ENCODE assay signal across 18 mouse cellular contexts in the genomic region with DNA sequence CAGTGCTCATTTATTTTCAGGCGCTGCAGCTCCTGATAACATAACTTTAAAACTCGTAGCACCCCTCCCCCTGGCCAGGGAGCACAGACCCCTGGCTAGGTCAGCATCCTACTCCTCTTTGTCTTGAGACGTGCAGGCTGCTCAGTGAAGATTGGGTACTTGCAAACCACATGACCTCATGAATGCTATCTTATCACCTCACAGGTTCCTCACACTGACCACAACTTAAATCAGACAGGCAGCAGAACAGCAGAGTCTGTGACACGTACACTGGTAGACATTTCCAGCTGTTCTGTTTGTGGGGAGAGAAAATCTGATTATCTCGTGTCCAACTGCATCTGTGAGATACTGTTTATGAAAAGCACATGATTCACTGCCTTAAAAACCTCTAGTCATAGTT. TPM values are rescaled to one million over a fixed set of nuclear protein-coding genes. Genes with fewer than 3 reads are reported as not detected.
DNase-seq lines count a peak whose midpoint lies in the region; ATAC-seq and TF ChIP-seq lines count a peak whose summit lies in the region.
"Had no signal": no experiment of that assay in that cellular context is flagged by ENCODE, and none has a peak within 500 bp of the region (broad histone marks: within the 10 kb centered on the region; RNA-seq: fewer than 3 reads in every experiment).

No protein-coding gene starts in this region.

- H3K4me1 ChIP-seq in stomach, embryonic 14.5 days (ENCODE audit: control insufficient read depth, insufficient read depth, low read length), result no peaks in the 10 kb centered on the region
- no peaks in the 10 kb centered on the region for H3K4me1 ChIP-seq in stomach, postnatal 0 days (replicated peaks; ENCODE audit: control insufficient read depth, insufficient read depth)
- peaks cover 11% of the 10 kb centered on the region for H3K4me1 ChIP-seq in liver, embryonic 15.5 days (replicated peaks)
- H3K4me1 ChIP-seq: forebrain, embryonic 13.5 days; hindbrain, embryonic 13.5 days; neural tube, embryonic 12.5 days had no signal

- H3K27ac ChIP-seq in stomach, embryonic 14.5 days (ENCODE audit: low read length), result no peak overlapping the region
- H3K27ac ChIP-seq in stomach, postnatal 0 days (replicated peaks), result no peak overlapping the region
- no peak overlapping the region for H3K27ac ChIP-seq in liver, embryonic 15.5 days (replicated peaks)
- H3K27ac ChIP-seq: forebrain, embryonic 13.5 days; hindbrain, embryonic 13.5 days; kidney, postnatal 0 days; left cerebral cortex, adult 2 months; neural tube, embryonic 12.5 days had no signal

- DNase-seq in stomach, postnatal 0 days (ENCODE audit: low spot score), result no peak
- DNase-seq in ovary, postnatal 10 days (ENCODE audit: low spot score), result no peak
- no peak for DNase-seq in ovary, adult 18-20 months (ENCODE audit: low spot score)
- DNase-seq in testis, postnatal 10 days (ENCODE audit: low spot score), result no peak
- DNase-seq in kidney, adult 9 months, result no peak
- DNase-seq: gastrocnemius, postnatal 14 days; lung, adult 2 months had no signal

- H3K36me3 ChIP-seq in stomach, embryonic 14.5 days (ENCODE audit: control insufficient read depth, insufficient read depth, low read length), result no peaks in the 10 kb centered on the region
- no peaks in the 10 kb centered on the region for H3K36me3 ChIP-seq in stomach, postnatal 0 days (ENCODE audit: control insufficient read depth, insufficient read depth, low read length)
- H3K36me3 ChIP-seq in liver, embryonic 15.5 days (replicated peaks), result peaks cover 52% of the 10 kb centered on the region
- H3K36me3 ChIP-seq: neural tube, embryonic 12.5 days had no signal

- no peak for TF ChIP-seq EP300 in stomach, postnatal 0 days (optimal IDR thresholded peaks at IDR 0.05)

- no peak for TF ChIP-seq CTCF in stomach, postnatal 0 days (IDR thresholded peaks at IDR 0.05; ENCODE audit: low read depth)

- no peak overlapping the region for H3K4me2 ChIP-seq in stomach, embryonic 14.5 days (replicated peaks; ENCODE audit: low read depth, low read length)
- no peak overlapping the region for H3K4me2 ChIP-seq in stomach, postnatal 0 days (replicated peaks; ENCODE audit: low read depth)
- no peak overlapping the region for H3K4me2 ChIP-seq in liver, embryonic 15.5 days
- H3K4me2 ChIP-seq: forebrain, embryonic 13.5 days; hindbrain, embryonic 13.5 days; midbrain, embryonic 11.5 days; neural tube, embryonic 12.5 days had no signal

- no peaks in the 10 kb centered on the region for H3K27me3 ChIP-seq in stomach, embryonic 14.5 days (ENCODE audit: control insufficient read depth, insufficient read depth, low read length)
- H3K27me3 ChIP-seq in stomach, postnatal 0 days (ENCODE audit: control insufficient read depth, insufficient read depth, low read length), result no peaks in the 10 kb centered on the region
- H3K27me3 ChIP-seq in liver, embryonic 15.5 days, result no peaks in the 10 kb centered on the region
- H3K27me3 ChIP-seq: forebrain, embryonic 13.5 days; hindbrain, embryonic 13.5 days; neural tube, embryonic 12.5 days had no signal

- 27% methylated on average over 5 of the region's 5 CpGs for WGBS in stomach, embryonic 14.5 days
- WGBS in stomach, postnatal 0 days, result 41% methylated on average over 5 of the region's 5 CpGs
- 12% methylated on average over 5 of the region's 5 CpGs for WGBS in liver, embryonic 15.5 days (ENCODE audit: insufficient replicate concordance)

- H3K9me3 ChIP-seq in stomach, embryonic 14.5 days (ENCODE audit: control insufficient read depth, low read depth, low read length), result no peaks in the 10 kb centered on the region
- H3K9me3 ChIP-seq in stomach, postnatal 0 days (ENCODE audit: control insufficient read depth, low read length), result no peaks in the 10 kb centered on the region
- H3K9me3 ChIP-seq in liver, embryonic 15.5 days (replicated peaks), result no peaks in the 10 kb centered on the region
- H3K9me3 ChIP-seq: forebrain, embryonic 13.5 days; hindbrain, embryonic 13.5 days; neural tube, embryonic 12.5 days had no signal

- H3K9ac ChIP-seq in stomach, embryonic 14.5 days (replicated peaks; ENCODE audit: low read depth, low read length), result no peak overlapping the region
- no peak overlapping the region for H3K9ac ChIP-seq in stomach, postnatal 0 days (ENCODE audit: low read length)
- H3K9ac ChIP-seq in liver, embryonic 15.5 days, result no peak overlapping the region
- H3K9ac ChIP-seq: forebrain, embryonic 13.5 days; hindbrain, embryonic 13.5 days; neural tube, embryonic 12.5 days had no signal

- ATAC-seq in stomach, embryonic 14.5 days (ENCODE audit: insufficient number of reproducible peaks, insufficient read depth, low FRiP score, low read depth), result 0 out of 2 replicates have a peak, but pooled peaks have one; percentile 28
- ATAC-seq in stomach, postnatal 0 days (ENCODE audit: low FRiP score, low TSS enrichment), result no peak
- ATAC-seq in erythroblast, adult 5-6 weeks (replicated peaks; ENCODE audit: low FRiP score, poor library complexity, severe bottlenecking), result peak; percentile 47; the same call in 1 of the 2 replicates
- peak; percentile 87 for ATAC-seq in liver, embryonic 15.5 days (ENCODE audit: insufficient read depth)
- ATAC-seq: activated CD4-positive, CD25-positive, alpha-beta regulatory T cell, adult 4 months; forebrain, embryonic 13.5 days had no signal

- no peak overlapping the region for H3K4me3 ChIP-seq in stomach, embryonic 14.5 days (ENCODE audit: low read depth, low read length)
- H3K4me3 ChIP-seq in stomach, postnatal 0 days (ENCODE audit: low read depth, low read length), result no peak overlapping the region
- H3K4me3 ChIP-seq in liver, embryonic 15.5 days (replicated peaks), result no peak overlapping the region
- H3K4me3 ChIP-seq: forebrain, embryonic 13.5 days; hindbrain, embryonic 13.5 days; left cerebral cortex, adult 2 months; neural tube, embryonic 12.5 days had no signal

RNA-seq across cellular contexts. Expression of a gene that starts 33.3 kb away (rescaled TPM):
- polyA plus RNA-seq in stomach, embryonic 14.5 days (2014; fragmentation: Nextera tagmentation; extraction: Ambion mirVana), result 0.46 TPM in 1 of 2 replicates, not detected in the other
- 0.10 TPM in 1 of 2 replicates, not detected in the other for polyA plus RNA-seq in stomach, postnatal 0 days (2015; fragmentation: Nextera tagmentation; extraction: Ambion mirVana)
- 6.1 and 14.6 TPM in 2 replicates for total RNA-seq in erythroblast, adult 5-6 weeks (2015; ENCODE audit: low replicate concordance)
- 13.2 and 13.4 TPM in 2 replicates for total RNA-seq in erythroblast, adult 5-6 weeks (2017; ENCODE audit: low replicate concordance)
- 1.6 and 2.1 TPM in 2 replicates for polyA plus RNA-seq in liver, embryonic 15.5 days (2015; fragmentation: Nextera tagmentation; extraction: Ambion mirVana)
- total RNA-seq: gastrocnemius, postnatal 14 days; left cerebral cortex, adult 2 months had no signal
- polyA plus RNA-seq: cortical plate, adult 2 months; forebrain, embryonic 13.5 days; hindbrain, embryonic 13.5 days; kidney, postnatal 0 days; midbrain, embryonic 11.5 days; neural tube, embryonic 12.5 days had no signal
